Mouse (Mus musculus) midbrain, postnatal 0 days (tissue): Measurements from ENCODE around the gene Olfr963. TPM values are rescaled to one million over a fixed set of nuclear protein-coding genes. Genes with fewer than 3 reads are reported as not detected.

Source experiments
- ATAC-seq: fragments of 200-750 bp; cut with Nextera tagmentation; 2 replicates; pipeline ENCODE4 v1.8.0; 2017; ENCODE audit warnings: moderate number of reproducible peaks, mild to moderate bottlenecking, moderate TSS enrichment, moderate library complexity; ENCODE audit not compliant: low FRiP score
- DNase-seq: peaks from one replicate; pipeline ENCODE4 v3.0.0-alpha.2; 2015; ENCODE audit warnings: low spot score
- H3K27ac ChIP-seq: fragments of 300-500 bp; sonication (generic); 2 replicates; pipeline ENCODE4 v1.5.1; 2014; ENCODE audit warnings: low read depth, mild to moderate bottlenecking, low read length, mixed read lengths
- H3K27me3 ChIP-seq: fragments of 300-500 bp; sonication (generic); 2 replicates; pipeline ENCODE4 v1.6.1; 2014; ENCODE audit warnings: low read length, control low read depth, mixed read lengths; ENCODE audit not compliant: insufficient read depth
- H3K36me3 ChIP-seq: fragments of 300-500 bp; sonication (generic); 2 replicates; pipeline ENCODE4 v1.6.1; 2014; ENCODE audit warnings: low read length, control low read depth, mixed read lengths; ENCODE audit not compliant: insufficient read depth
- H3K4me1 ChIP-seq: fragments of 300-500 bp; sonication (generic); 2 replicates; pipeline ENCODE4 v1.6.1; 2014; ENCODE audit warnings: mild to moderate bottlenecking, control low read depth, antibody characterized with exemption, low read length, mixed read lengths; ENCODE audit not compliant: insufficient read depth
- H3K4me2 ChIP-seq: fragments of 300-500 bp; sonication (generic); 2 replicates; pipeline ENCODE4 v1.6.1; 2014; ENCODE audit warnings: low read depth, mild to moderate bottlenecking, low read length, mixed read lengths; ENCODE audit not compliant: poor library complexity, severe bottlenecking
- H3K4me3 ChIP-seq: fragments of 300-500 bp; sonication (generic); 2 replicates; pipeline ENCODE4 v1.5.1; 2014; ENCODE audit warnings: low read depth, mild to moderate bottlenecking, low read length, moderate library complexity
- H3K9ac ChIP-seq: fragments of 300-500 bp; sonication (generic); replicated peaks from 2 replicates; pipeline ENCODE4 v1.6.1; 2014; ENCODE audit warnings: mild to moderate bottlenecking, low read length, moderate library complexity, mixed read lengths; ENCODE audit not compliant: poor library complexity, severe bottlenecking
- H3K9me3 ChIP-seq: fragments of 300-500 bp; sonication (generic); 2 replicates; pipeline ENCODE4 v1.6.1; 2016; ENCODE audit warnings: low read length, control low read depth
- CTCF ChIP-seq: IDR thresholded peaks from 2 replicates; pipeline ENCODE4 v1.5.1; 2016; ENCODE audit warnings: antibody characterized with exemption, mild to moderate bottlenecking
- WGBS: fragments of 180-500 bp; shearing (Covaris S2); extraction: QIAGEN DNeasy Blood & Tissue Kit; methylation state at CpG from one replicate; pipeline ENCODE4 v1.1.7; 2014; 5-methylcytosine and 5-hydroxymethylcytosine counted together
- polyA plus RNA-seq: library from polyadenylated mRNA; unstranded; fragments of >200 nt; fragmentation: Nextera tagmentation; extraction: Ambion mirVana; gene quantifications from 2 replicates; pipeline ENCODE4 v1.2.1, GENCODE M21; 2015
- total RNA-seq: library from RNA; depleted of rRNA; stranded (reverse); fragments of >200 nt; gene quantifications from 2 replicates; pipeline ENCODE4 v1.2.3, GENCODE M21; 2014

Gene Olfr963
- total and polyA plus RNA-seq, 2 experiments from 2014 or later = not detected

- no peak within 1 kb of the TSS for H3K9ac ChIP-seq
- ATAC-seq (no peak), DNase-seq (no peak)
- H3K27ac ChIP-seq = no peak within 1 kb of the TSS
- H3K9me3 ChIP-seq = no peaks in the 10 kb centered on the region
- H3K36me3 ChIP-seq = no peaks in the 10 kb centered on the region
- TF ChIP-seq CTCF = no peak
- no peaks in the 10 kb centered on the region for H3K27me3 ChIP-seq
- H3K4me1 ChIP-seq = no peaks in the 10 kb centered on the region
- H3K4me2 ChIP-seq = no peak within 1 kb of the TSS
- no peak within 1 kb of the TSS for H3K4me3 ChIP-seq
Measured at GRCm38 (mm10) chr9:39644785-39645184, 22.2 kb upstream of the Olfr963 start, which contains the start of gene Olfr961. Gene Olfr961 (plus strand): TSS chr9:39645085.

GRCm38 (mm10) chr9:39647382-39647781 is 19.6 kb upstream of the Olfr963 start:
- H3K4me3 ChIP-seq = no peak overlapping the region
- no peaks in the 10 kb centered on the region for H3K36me3 ChIP-seq
- no peak overlapping the region for H3K9ac ChIP-seq
- no peaks in the 10 kb centered on the region for H3K4me1 ChIP-seq
- H3K9me3 ChIP-seq = no peaks in the 10 kb centered on the region
- no peak for DNase-seq
- no peak overlapping the region for H3K4me2 ChIP-seq
- 89% methylated on average over 4 of the region's 4 CpGs for WGBS
- no peak overlapping the region for H3K27ac ChIP-seq
- no peak for TF ChIP-seq CTCF
- H3K27me3 ChIP-seq = no peaks in the 10 kb centered on the region
- no peak for ATAC-seq

GRCm38 (mm10) chr9:39654756-39655396 is 12.1 kb upstream of the Olfr963 start:
- ATAC-seq = peak; percentile 78; the same call in 1 of the 2 replicates
- peak overlapping the region; percentile 12; the same call in 1 of the 2 replicates for H3K27ac ChIP-seq
- H3K9ac ChIP-seq = no peak overlapping the region
- peaks cover 4% of the 10 kb centered on the region; the same call in 1 of the 2 replicates for H3K4me1 ChIP-seq
- DNase-seq = peak; percentile 69
- no peaks in the 10 kb centered on the region for H3K36me3 ChIP-seq
- no peaks in the 10 kb centered on the region for H3K27me3 ChIP-seq
- WGBS = 23% methylated on average over 6 of the region's 6 CpGs
- H3K4me2 ChIP-seq = no peak overlapping the region
- no peak overlapping the region for H3K4me3 ChIP-seq
- H3K9me3 ChIP-seq = no peaks in the 10 kb centered on the region
- no peak for TF ChIP-seq CTCF

- 84% methylated on average over 2 of the region's 2 CpGs for WGBS
- ATAC-seq (no peak), DNase-seq (no peak)
- Histone ChIP-seq H3K4me1 (no peaks in the 10 kb centered on the region), H3K9ac (no peak overlapping the region), H3K9me3 (no peaks in the 10 kb centered on the region), H3K27ac (no peak overlapping the region), H3K36me3 (no peaks in the 10 kb centered on the region), H3K4me2 (no peak overlapping the region), H3K4me3 (no peak overlapping the region), H3K27me3 (no peaks in the 10 kb centered on the region)
- no peak for TF ChIP-seq CTCF
Measured at GRCm38 (mm10) chr9:39669723-39670122, 2.7 kb downstream of the Olfr963 start.

GRCm38 (mm10) chr9:39674820-39675219 is 7.8 kb downstream of the Olfr963 start:
- 83% methylated on average over 2 of the region's 2 CpGs for WGBS
- Histone ChIP-seq H3K36me3 (no peaks in the 10 kb centered on the region), H3K4me3 (no peak overlapping the region), H3K9me3 (no peaks in the 10 kb centered on the region), H3K9ac (no peak overlapping the region), H3K27ac (no peak overlapping the region), H3K4me2 (no peak overlapping the region), H3K4me1 (no peaks in the 10 kb centered on the region), H3K27me3 (no peaks in the 10 kb centered on the region)
- TF ChIP-seq CTCF = no peak
- DNase-seq (no peak), ATAC-seq (no peak)

- no peak for TF ChIP-seq CTCF
- Histone ChIP-seq H3K9me3 (no peaks in the 10 kb centered on the region), H3K4me3 (no peak overlapping the region), H3K4me1 (no peaks in the 10 kb centered on the region), H3K9ac (no peak overlapping the region), H3K36me3 (no peaks in the 10 kb centered on the region), H3K27ac (no peak overlapping the region), H3K4me2 (no peak overlapping the region), H3K27me3 (no peaks in the 10 kb centered on the region)
- DNase-seq (no peak), ATAC-seq (no peak)
- 95% methylated on average over 2 of the region's 2 CpGs for WGBS
Measured at GRCm38 (mm10) chr9:39678557-39678956, 11.6 kb downstream of the Olfr963 start.
